Mouse (Mus musculus) spleen, adult 2 months (tissue): ENCODE measurements around the gene Plcd1.

Source experiments
- CTCF ChIP-seq: fragments of 200-500 bp; IDR thresholded peaks from 2 replicates; pipeline ENCODE4 v1.5.1; 2011; ENCODE audit warnings: mild to moderate bottlenecking, inconsistent platforms; ENCODE audit not compliant: insufficient read depth, insufficient read length, insufficient replicate concordance; ENCODE audit errors: extremely low read depth
- POLR2A ChIP-seq: fragments of 200-500 bp; IDR thresholded peaks from 2 replicates; pipeline ENCODE4 v1.6.1; 2011; ENCODE audit warnings: low read depth, low read length, inconsistent platforms

DNA sequence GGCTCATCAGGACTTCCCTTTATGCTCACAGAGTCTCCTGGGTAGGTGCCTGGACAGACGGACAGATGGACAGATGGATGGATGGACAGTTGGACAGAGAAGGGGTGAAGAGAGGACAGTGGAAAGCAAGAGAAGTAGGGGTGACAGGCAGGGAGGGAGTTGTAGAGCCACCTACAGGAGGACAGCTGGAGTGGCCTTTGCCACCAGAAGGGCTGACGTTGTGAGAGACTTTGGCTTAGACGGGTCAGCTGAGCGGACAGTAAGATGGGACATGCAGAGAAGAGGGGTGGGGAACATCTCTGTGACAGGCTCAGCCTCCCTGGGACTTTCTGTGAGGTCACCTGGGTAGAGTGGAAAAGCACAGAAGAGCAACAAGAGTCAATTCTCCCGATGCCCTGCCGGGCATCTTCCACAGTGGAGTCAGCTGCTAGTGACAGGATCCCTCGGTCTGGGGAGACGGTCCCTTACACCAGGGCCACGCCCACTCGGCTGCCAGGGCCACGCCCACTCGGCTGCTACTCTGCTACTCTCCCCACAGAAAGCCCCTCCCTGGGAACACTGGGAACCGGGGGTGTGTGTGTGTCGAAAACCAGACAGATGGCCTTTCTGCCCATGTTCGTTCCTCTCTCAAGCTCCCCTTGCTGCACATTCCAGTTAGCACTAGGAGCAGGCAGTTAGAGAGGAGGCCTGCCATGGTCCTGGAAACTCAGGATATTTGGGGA is 7.0 kb upstream of the Plcd1 start:
- no peak for TF ChIP-seq CTCF
- TF ChIP-seq POLR2A, result no peak
